14 mouse cellular contexts compared by ENCODE assay signal in the genomic region with DNA sequence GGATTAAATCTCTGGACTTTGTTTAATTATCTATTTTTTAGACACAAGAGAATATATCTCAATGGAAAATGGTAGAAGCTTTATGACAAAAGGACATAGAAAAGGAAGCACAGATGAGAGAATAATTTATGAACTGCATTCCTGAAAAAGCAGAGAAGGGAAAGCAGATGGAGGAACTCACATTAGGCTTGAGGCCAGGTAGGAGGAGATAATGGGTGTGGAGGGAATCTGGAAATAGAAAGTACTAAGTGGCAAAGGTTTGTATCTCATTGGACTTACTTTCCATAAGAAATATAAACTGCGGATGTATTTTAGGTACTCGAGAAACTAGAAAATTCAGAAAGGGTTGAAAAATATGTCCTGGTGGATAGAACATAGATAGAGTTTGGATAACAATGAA.
"Had no signal": no experiment of that assay in that cellular context is flagged by ENCODE, and none has a peak within 500 bp of the region (broad histone marks: within the 10 kb centered on the region; RNA-seq: fewer than 3 reads in every experiment).

No protein-coding gene starts in this region.

- H3K4me2 ChIP-seq: liver, embryonic 13.5 days; midbrain, embryonic 11.5 days had no signal

- H3K4me3 ChIP-seq: left cerebral cortex, adult 2 months; liver, embryonic 13.5 days had no signal

- H3K9ac ChIP-seq: liver, embryonic 13.5 days had no signal

- H3K27ac ChIP-seq: left cerebral cortex, adult 2 months; liver, embryonic 13.5 days; stomach, postnatal 0 days had no signal

- DNase-seq: kidney, adult 9 months; kidney, postnatal 25 days; layer of hippocampus, postnatal 36 days; liver, embryonic 13.5 days; lung, adult 2 months; lung, postnatal 14 days; lung, postnatal 4 days; midbrain, embryonic 14.5 days; right cerebral cortex, postnatal 14 days; right cerebral cortex, postnatal 4 days; thymus, postnatal 25 days had no signal

- H3K27me3 ChIP-seq: liver, embryonic 13.5 days had no signal

- H3K9me3 ChIP-seq: liver, embryonic 13.5 days had no signal

- H3K36me3 ChIP-seq: liver, embryonic 13.5 days had no signal

- H3K4me1 ChIP-seq: liver, embryonic 13.5 days had no signal
